Mouse (Mus musculus): ENCODE measurements at regions not wholly inside any gene's neighbourhood (a gene's known extent, or its start where the extent isn't known, plus 50 kb on each side); places are given as distances from the start of the nearest gene placed in this dataset.

GRCm38 (mm10) chr13:112075847-112076479 lies 212.3 kb upstream of the Ankrd55 start:
- no peak for TF ChIP-seq CTCF (IDR thresholded peaks at IDR 0.05; ENCODE audit: borderline replicate concordance, insufficient read depth, low read length)
- TF ChIP-seq POLR2A (IDR thresholded peaks at IDR 0.05; ENCODE audit: low read depth, low read length), result no peak

All from embryonic fibroblast, embryonic 13.5 days (primary cell).